Mouse (Mus musculus) liver, embryonic 14.5 days (tissue): ENCODE measurements at regions not wholly inside any gene's neighbourhood (a gene's known extent, or its start where the extent isn't known, plus 50 kb on each side); places are given as distances from the start of the nearest gene placed in this dataset.

Experiments used
- ATAC-seq: fragments of 200-750 bp; cut with Nextera tagmentation; 2 replicates; pipeline ENCODE4 v1.8.0; 2017; ENCODE audit warnings: moderate number of reproducible peaks, mild to moderate bottlenecking, moderate library complexity; ENCODE audit not compliant: insufficient read depth
- DNase-seq, 3 experiments: peaks; one replicate each; pipeline ENCODE4 v3.0.0-alpha.2; 2012 to 2013; ENCODE audit warnings: low read depth in 3 of 3, low spot score in 3 of 3
- H3K27ac ChIP-seq: fragments of 300-500 bp; sonication (generic); 2 replicates; pipeline ENCODE4 v1.5.1; 2014; ENCODE audit warnings: moderate library complexity, mild to moderate bottlenecking, control low read depth, inconsistent platforms
- H3K27me3 ChIP-seq: fragments of 300-500 bp; sonication (generic); 2 replicates; pipeline ENCODE4 v1.6.1; 2014; ENCODE audit warnings: mild to moderate bottlenecking, low read length, moderate library complexity; ENCODE audit not compliant: control insufficient read depth, insufficient read depth
- H3K36me3 ChIP-seq: fragments of 300-500 bp; sonication (generic); replicated peaks from 2 replicates; pipeline ENCODE4 v1.6.1; 2014; ENCODE audit warnings: low read depth; ENCODE audit not compliant: control insufficient read depth, insufficient read depth
- H3K4me1 ChIP-seq, 2 experiments: fragments of 200-500 bp in 1 of 2; fragments of 300-500 bp in 1 of 2; sonication (generic) in 1 of 2; replicated peaks; 2 replicates each; pipeline ENCODE4 v1.6.1; 2012 to 2014; ENCODE audit warnings: antibody characterized with exemption in 1 of 2, inconsistent platforms in 1 of 2, low read length in 1 of 2; ENCODE audit not compliant: control insufficient read depth in 2 of 2, insufficient read depth in 2 of 2
- H3K4me2 ChIP-seq: fragments of 300-500 bp; sonication (generic); 2 replicates; pipeline ENCODE4 v1.6.1; 2014; ENCODE audit warnings: low read depth, mild to moderate bottlenecking, control low read depth, moderate library complexity
- H3K4me3 ChIP-seq, 2 experiments: fragments of 200-500 bp in 1 of 2; fragments of 300-500 bp in 1 of 2; sonication (generic) in 1 of 2; 2 replicates each; pipeline ENCODE4 v1.5.1; 2012 to 2014; ENCODE audit warnings: low read depth in 2 of 2, low read length in 2 of 2, mild to moderate bottlenecking in 2 of 2, control low read depth in 1 of 2, inconsistent platforms in 1 of 2, moderate library complexity in 1 of 2; ENCODE audit not compliant: insufficient read depth in 1 of 2
- H3K9ac ChIP-seq: fragments of 300-500 bp; sonication (generic); replicated peaks from 2 replicates; pipeline ENCODE4 v1.6.1; 2014; ENCODE audit warnings: mild to moderate bottlenecking, control low read depth, moderate library complexity
- H3K9me3 ChIP-seq: fragments of 300-500 bp; sonication (generic); 2 replicates; pipeline ENCODE4 v1.6.1; 2016; ENCODE audit warnings: low read length, mixed read lengths; ENCODE audit not compliant: control insufficient read depth
- CTCF ChIP-seq: IDR thresholded peaks from 2 replicates; pipeline ENCODE4 v1.5.1; 2016; ENCODE audit warnings: antibody characterized with exemption, low read depth, control low read depth
- EP300 ChIP-seq: IDR thresholded peaks from 2 replicates; pipeline ENCODE4 v1.6.1; 2016; ENCODE audit warnings: antibody characterized with exemption, low read depth
- WGBS: fragments of 180-500 bp; shearing (Covaris S2); extraction: QIAGEN DNeasy Blood & Tissue Kit; methylation state at CpG from one replicate; pipeline ENCODE4 v1.1.7; 2014; ENCODE audit not compliant: insufficient replicate concordance; 5-methylcytosine and 5-hydroxymethylcytosine counted together

GRCm38 (mm10) chr16:93458598-93459496 lies 145.0 kb downstream of the Setd4 start:
- TF ChIP-seq CTCF (no peak), EP300 (no peak)
- Histone ChIP-seq H3K4me2 (no peak overlapping the region), H3K27ac (no peak overlapping the region), H3K27me3 (peaks cover 1% of the 10 kb centered on the region), H3K36me3 (no peaks in the 10 kb centered on the region), H3K9ac (no peak overlapping the region), H3K9me3 (no peaks in the 10 kb centered on the region), H3K4me3 (no peak overlapping the region), H3K4me1 (0 out of 4 replicates have a peak, but pooled peaks cover 0 to 2% of the 10 kb centered on the region in 2 experiments)
- 48% methylated on average over 25 of the region's 25 CpGs for WGBS
- DNase-seq (no peak), ATAC-seq (no peak)

DNA sequence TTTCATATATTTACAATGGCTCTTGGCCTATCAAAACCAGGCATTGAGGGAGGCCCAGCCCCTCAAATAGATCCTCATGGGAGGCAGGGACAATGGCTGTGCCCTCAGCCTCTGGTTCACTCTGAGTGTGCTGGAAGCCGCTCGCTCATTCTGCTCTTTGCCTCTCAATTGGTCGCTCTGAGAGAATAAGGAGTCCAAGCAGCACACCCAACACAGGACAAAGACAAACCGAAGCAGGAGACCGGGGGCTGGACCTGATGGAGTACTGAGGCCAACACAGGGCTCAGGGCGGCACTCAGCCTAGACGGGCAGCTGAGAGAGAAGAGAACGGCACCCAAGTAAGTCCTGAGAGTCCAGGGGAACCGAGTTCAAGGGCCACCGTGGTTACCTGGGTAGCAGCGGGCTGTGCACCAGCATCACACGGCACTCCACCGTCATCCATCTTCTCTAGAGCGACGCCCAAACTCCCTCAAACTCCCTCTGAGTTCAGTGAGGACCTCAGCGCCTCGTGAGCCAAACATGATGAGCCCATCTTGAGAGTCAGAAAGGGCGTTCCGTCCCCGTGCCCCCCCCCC lies 145.8 kb downstream of the Setd4 start:
- no peak for TF ChIP-seq CTCF
- Histone ChIP-seq H3K4me2 (no peak overlapping the region), H3K9ac (no peak overlapping the region), H3K36me3 (no peaks in the 10 kb centered on the region), H3K27me3 (peaks cover 5% of the 10 kb centered on the region), H3K4me1 (0 out of 4 replicates have a peak, but pooled peaks cover 0 to 2% of the 10 kb centered on the region in 2 experiments), H3K27ac (no peak overlapping the region), H3K4me3 (no peak overlapping the region), H3K9me3 (no peaks in the 10 kb centered on the region)
- DNase-seq = no peak
- 70% methylated on average over 20 of the region's 20 CpGs for WGBS
- ATAC-seq = no peak

DNA sequence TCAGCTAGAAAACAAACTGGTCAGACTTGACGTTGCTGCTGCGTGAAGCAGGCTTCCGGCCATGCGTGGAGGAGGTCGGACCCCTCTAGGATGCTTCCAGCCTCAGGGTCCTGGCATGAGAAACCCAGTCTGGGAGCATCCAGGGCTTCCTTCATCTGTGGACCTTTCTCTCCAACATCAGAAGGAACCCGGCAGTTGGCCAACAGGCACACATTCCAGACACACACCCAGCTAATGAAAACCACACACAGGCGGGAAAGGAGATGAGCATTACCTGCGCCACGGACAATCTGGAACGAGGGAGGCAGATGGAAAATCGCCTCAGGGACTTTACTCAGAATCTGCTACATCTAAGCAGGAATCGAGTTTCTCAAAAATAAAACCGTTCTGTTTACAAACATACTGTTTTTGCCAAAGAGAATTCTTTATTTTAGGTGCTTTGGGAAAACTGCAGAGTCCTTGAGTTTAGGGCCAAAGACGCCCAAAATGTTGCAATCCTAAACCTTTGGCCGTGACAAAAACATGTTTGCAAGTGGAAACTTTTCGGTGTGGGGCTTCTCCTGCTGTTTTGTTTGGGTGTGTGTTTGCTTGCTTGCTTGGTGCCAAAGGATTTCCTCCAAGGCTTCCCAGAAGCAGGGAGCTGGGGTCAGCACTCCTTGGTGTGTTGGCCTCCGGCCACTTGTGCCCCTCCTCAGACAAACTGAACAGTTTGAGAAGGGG lies 147.0 kb downstream of the Setd4 start:
- 75% methylated on average over 17 of the region's 17 CpGs for WGBS
- H3K27ac ChIP-seq = no peak overlapping the region
- H3K4me3 ChIP-seq = no peak overlapping the region

DNA sequence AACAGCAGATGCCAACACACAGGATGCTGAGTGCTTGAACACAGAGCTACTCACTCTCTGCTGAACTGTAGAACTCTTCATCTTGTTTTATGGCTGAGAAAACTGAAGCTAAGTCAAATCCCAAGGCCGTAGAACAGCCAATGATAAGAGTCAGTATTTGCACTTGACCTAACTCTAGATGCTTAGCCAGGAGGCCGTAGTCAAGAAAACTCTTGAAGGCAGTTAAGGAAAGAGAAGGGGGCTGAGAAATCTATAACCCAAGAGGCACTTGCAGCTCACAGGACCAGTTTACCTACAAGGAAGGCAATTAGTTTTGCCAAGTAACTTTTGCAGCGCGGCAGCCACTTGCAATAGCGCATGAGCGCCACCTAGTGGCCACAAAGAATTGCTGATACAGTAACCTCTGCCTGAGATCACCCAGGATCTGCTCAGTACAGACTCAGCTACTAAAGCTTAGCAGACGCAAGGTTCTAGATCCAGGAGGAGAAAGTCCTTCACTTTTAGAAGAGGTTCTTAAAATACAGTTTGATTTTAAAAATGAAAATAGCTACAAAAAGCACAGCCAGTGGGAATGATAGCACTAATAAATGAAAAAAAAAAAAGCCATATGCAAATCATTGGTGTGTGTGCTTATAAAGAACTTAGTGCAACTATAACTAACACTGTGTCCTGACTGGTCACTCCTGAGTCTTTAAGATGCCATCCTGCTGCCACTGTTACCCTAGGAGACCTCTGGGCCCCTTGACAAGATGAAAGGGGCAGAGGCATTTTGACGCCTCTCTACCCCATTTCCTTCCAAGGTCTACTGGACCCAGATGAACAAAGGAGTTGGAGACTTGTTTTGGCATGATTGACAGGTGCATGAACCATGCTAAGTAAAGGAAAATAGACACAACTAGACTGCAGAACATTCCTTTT lies 149.5 kb downstream of the Setd4 start:
- no peak overlapping the region for H3K4me2 ChIP-seq
- no peaks in the 10 kb centered on the region for H3K36me3 ChIP-seq
- 24% methylated on average over 8 of the region's 8 CpGs for WGBS
- no peaks in the 10 kb centered on the region for H3K9me3 ChIP-seq
- no peak overlapping the region for H3K9ac ChIP-seq
- H3K27ac ChIP-seq = no peak overlapping the region
- H3K4me1 ChIP-seq = no peaks in the 10 kb centered on the region
- DNase-seq (peak; percentile 50 to 63 (median 55)), ATAC-seq (no peak)
- TF ChIP-seq EP300 (no peak), CTCF (peak; percentile 98)
- H3K4me3 ChIP-seq = no peak overlapping the region
- H3K27me3 ChIP-seq = peaks cover 5% of the 10 kb centered on the region

More for the DNA sequence above, 147.0 kb downstream of the Setd4 start:
- Histone ChIP-seq H3K27me3 (peaks cover 5% of the 10 kb centered on the region), H3K36me3 (no peaks in the 10 kb centered on the region), H3K4me2 (no peak overlapping the region), H3K9me3 (no peaks in the 10 kb centered on the region), H3K4me1 (0 out of 4 replicates have a peak, but pooled peaks cover 0 to 2% of the 10 kb centered on the region in 2 experiments), H3K9ac (no peak overlapping the region)
- no peak for DNase-seq
- no peak for ATAC-seq
- TF ChIP-seq CTCF (no peak), EP300 (no peak)
